Mouse (Mus musculus): ENCODE measurements around the gene Dnajc19. TPM values are rescaled to one million over a fixed set of nuclear protein-coding genes. Genes with fewer than 3 reads are reported as not detected.

Dnajc19 gene
- 226 and 227 TPM in 2 replicates for polyA plus RNA-seq (2014; fragmentation: Nextera tagmentation; extraction: Ambion mirVana)

- Histone ChIP-seq H3K9ac (ENCODE audit: low read depth, low read length) (peak within 1 kb of the TSS; percentile 72), H3K27me3 (replicated peaks; ENCODE audit: control insufficient read depth, insufficient read depth, low read length) (no peaks in the 10 kb centered on the region), H3K36me3 (ENCODE audit: control insufficient read depth, insufficient read depth, low read length) (peaks cover 3% of the 10 kb centered on the region; the same call in 1 of the 2 replicates), H3K4me1 (replicated peaks; ENCODE audit: control insufficient read depth, insufficient read depth, low read length) (peaks cover 16% of the 10 kb centered on the region), H3K9me3 (ENCODE audit: control insufficient read depth, low read length) (no peaks in the 10 kb centered on the region), H3K4me2 (peak within 1 kb of the TSS; percentile 76), H3K4me3 (ENCODE audit: low read depth, low read length) (peak within 1 kb of the TSS; percentile 79), H3K27ac (ENCODE audit: low read depth, low read length) (peak within 1 kb of the TSS; percentile 20; the same call in 1 of the 2 replicates)
- DNase-seq (ENCODE audit: low spot score) (peak; percentile 89), ATAC-seq (replicated peaks; ENCODE audit: low FRiP score) (peak; percentile 90)
- WGBS, result under 1% methylated on average over 50 of the region's 50 CpGs
These were observed at the start of gene Dnajc19 for GRCm38 (mm10) chr3:34080900-34081662. Gene Dnajc19, minus strand, starts transcription at chr3:34081321.

- Histone ChIP-seq H3K27me3 (replicated peaks; ENCODE audit: control insufficient read depth, insufficient read depth, low read length) (no peaks in the 10 kb centered on the region), H3K9ac (ENCODE audit: low read depth, low read length) (no peak overlapping the region), H3K4me1 (replicated peaks; ENCODE audit: control insufficient read depth, insufficient read depth, low read length) (no peaks in the 10 kb centered on the region), H3K9me3 (ENCODE audit: control insufficient read depth, low read length) (no peaks in the 10 kb centered on the region), H3K4me2 (no peak overlapping the region), H3K27ac (ENCODE audit: low read depth, low read length) (no peak overlapping the region), H3K36me3 (ENCODE audit: control insufficient read depth, insufficient read depth, low read length) (no peaks in the 10 kb centered on the region), H3K4me3 (ENCODE audit: low read depth, low read length) (no peak overlapping the region)
- 61% methylated on average over 6 of the region's 6 CpGs for WGBS
- ATAC-seq (replicated peaks; ENCODE audit: low FRiP score) (no peak), DNase-seq (ENCODE audit: low spot score) (no peak)
These were observed 48.8 kb upstream of the Dnajc19 start for GRCm38 (mm10) chr3:34129957-34130356.

GRCm38 (mm10) chr3:34121311-34121710 is 40.2 kb upstream of the Dnajc19 start:
- Histone ChIP-seq H3K4me3 (ENCODE audit: low read depth, low read length) (no peak overlapping the region), H3K9ac (ENCODE audit: low read depth, low read length) (no peak overlapping the region), H3K4me1 (replicated peaks; ENCODE audit: control insufficient read depth, insufficient read depth, low read length) (no peaks in the 10 kb centered on the region), H3K27ac (ENCODE audit: low read depth, low read length) (no peak overlapping the region), H3K36me3 (ENCODE audit: control insufficient read depth, insufficient read depth, low read length) (no peaks in the 10 kb centered on the region), H3K9me3 (ENCODE audit: control insufficient read depth, low read length) (no peaks in the 10 kb centered on the region), H3K4me2 (no peak overlapping the region), H3K27me3 (replicated peaks; ENCODE audit: control insufficient read depth, insufficient read depth, low read length) (no peaks in the 10 kb centered on the region)
- WGBS, result 79% methylated on average over 5 of the region's 5 CpGs
- ATAC-seq (replicated peaks; ENCODE audit: low FRiP score) (no peak), DNase-seq (ENCODE audit: low spot score) (no peak)

- H3K36me3 ChIP-seq (ENCODE audit: control insufficient read depth, insufficient read depth, low read length), result no peaks in the 10 kb centered on the region
- H3K4me3 ChIP-seq (ENCODE audit: low read depth, low read length), result no peak overlapping the region
- DNase-seq (ENCODE audit: low spot score), result no peak
- no peaks in the 10 kb centered on the region for H3K27me3 ChIP-seq (replicated peaks; ENCODE audit: control insufficient read depth, insufficient read depth, low read length)
- no peaks in the 10 kb centered on the region for H3K9me3 ChIP-seq (ENCODE audit: control insufficient read depth, low read length)
- ATAC-seq (replicated peaks; ENCODE audit: low FRiP score), result no peak
- no peak overlapping the region for H3K27ac ChIP-seq (ENCODE audit: low read depth, low read length)
- H3K4me2 ChIP-seq, result no peak overlapping the region
- H3K9ac ChIP-seq (ENCODE audit: low read depth, low read length), result no peak overlapping the region
- 88% methylated on average over 3 of the region's 3 CpGs for WGBS
- H3K4me1 ChIP-seq (replicated peaks; ENCODE audit: control insufficient read depth, insufficient read depth, low read length), result no peaks in the 10 kb centered on the region
These were observed 39.7 kb upstream of the Dnajc19 start for GRCm38 (mm10) chr3:34120791-34121190.

- Histone ChIP-seq H3K9me3 (ENCODE audit: control insufficient read depth, low read length) (no peaks in the 10 kb centered on the region), H3K4me3 (ENCODE audit: low read depth, low read length) (no peak overlapping the region), H3K4me2 (no peak overlapping the region), H3K36me3 (ENCODE audit: control insufficient read depth, insufficient read depth, low read length) (no peaks in the 10 kb centered on the region), H3K4me1 (replicated peaks; ENCODE audit: control insufficient read depth, insufficient read depth, low read length) (no peaks in the 10 kb centered on the region), H3K27me3 (replicated peaks; ENCODE audit: control insufficient read depth, insufficient read depth, low read length) (no peaks in the 10 kb centered on the region), H3K27ac (ENCODE audit: low read depth, low read length) (no peak overlapping the region), H3K9ac (ENCODE audit: low read depth, low read length) (no peak overlapping the region)
- DNase-seq (ENCODE audit: low spot score) (no peak), ATAC-seq (replicated peaks; ENCODE audit: low FRiP score) (no peak)
- 75% methylated on average over 4 of the region's 4 CpGs for WGBS
These were observed 38.7 kb upstream of the Dnajc19 start for GRCm38 (mm10) chr3:34119869-34120268.

- no peak for ATAC-seq (replicated peaks; ENCODE audit: low FRiP score)
- H3K27me3 ChIP-seq (replicated peaks; ENCODE audit: control insufficient read depth, insufficient read depth, low read length), result no peaks in the 10 kb centered on the region
- no peaks in the 10 kb centered on the region for H3K36me3 ChIP-seq (ENCODE audit: control insufficient read depth, insufficient read depth, low read length)
- H3K27ac ChIP-seq (ENCODE audit: low read depth, low read length), result no peak overlapping the region
- no peak for DNase-seq (ENCODE audit: low spot score)
- H3K9ac ChIP-seq (ENCODE audit: low read depth, low read length), result no peak overlapping the region
- H3K4me1 ChIP-seq (replicated peaks; ENCODE audit: control insufficient read depth, insufficient read depth, low read length), result no peaks in the 10 kb centered on the region
- 66% methylated on average over 6 of the region's 6 CpGs for WGBS
- H3K4me2 ChIP-seq, result no peak overlapping the region
- H3K4me3 ChIP-seq (ENCODE audit: low read depth, low read length), result no peak overlapping the region
- H3K9me3 ChIP-seq (ENCODE audit: control insufficient read depth, low read length), result no peaks in the 10 kb centered on the region
These were observed 34.7 kb upstream of the Dnajc19 start for GRCm38 (mm10) chr3:34115806-34116205.

- WGBS, result 64% methylated on average over 11 of the region's 11 CpGs
- Histone ChIP-seq H3K4me3 (ENCODE audit: low read depth, low read length) (no peak overlapping the region), H3K4me2 (no peak overlapping the region), H3K4me1 (replicated peaks; ENCODE audit: control insufficient read depth, insufficient read depth, low read length) (no peaks in the 10 kb centered on the region), H3K9ac (ENCODE audit: low read depth, low read length) (no peak overlapping the region), H3K27ac (ENCODE audit: low read depth, low read length) (no peak overlapping the region), H3K9me3 (ENCODE audit: control insufficient read depth, low read length) (no peaks in the 10 kb centered on the region), H3K27me3 (replicated peaks; ENCODE audit: control insufficient read depth, insufficient read depth, low read length) (no peaks in the 10 kb centered on the region), H3K36me3 (ENCODE audit: control insufficient read depth, insufficient read depth, low read length) (no peaks in the 10 kb centered on the region)
- DNase-seq (ENCODE audit: low spot score), result no peak
- ATAC-seq (replicated peaks; ENCODE audit: low FRiP score), result no peak
These were observed 31.0 kb upstream of the Dnajc19 start for GRCm38 (mm10) chr3:34111941-34112685.

GRCm38 (mm10) chr3:34107631-34108030 is 26.5 kb upstream of the Dnajc19 start:
- WGBS, result 49% methylated on average over 3 of the region's 3 CpGs
- no peaks in the 10 kb centered on the region for H3K4me1 ChIP-seq (replicated peaks; ENCODE audit: control insufficient read depth, insufficient read depth, low read length)
- no peaks in the 10 kb centered on the region for H3K36me3 ChIP-seq (ENCODE audit: control insufficient read depth, insufficient read depth, low read length)
- H3K9me3 ChIP-seq (ENCODE audit: control insufficient read depth, low read length), result no peaks in the 10 kb centered on the region
- H3K27ac ChIP-seq (ENCODE audit: low read depth, low read length), result no peak overlapping the region
- ATAC-seq (replicated peaks; ENCODE audit: low FRiP score) (no peak), DNase-seq (ENCODE audit: low spot score) (no peak)
- H3K4me3 ChIP-seq (ENCODE audit: low read depth, low read length), result no peak overlapping the region
- H3K4me2 ChIP-seq, result no peak overlapping the region
- no peak overlapping the region for H3K9ac ChIP-seq (ENCODE audit: low read depth, low read length)
- H3K27me3 ChIP-seq (replicated peaks; ENCODE audit: control insufficient read depth, insufficient read depth, low read length), result peaks cover 10% of the 10 kb centered on the region; the same call in 1 of the 2 replicates

All from liver, embryonic 11.5 days (tissue).